Mouse (Mus musculus) adrenal gland, postnatal 4 days (tissue): Measurements from ENCODE around the gene Duxbl2. TPM values are rescaled to one million over a fixed set of nuclear protein-coding genes. Genes with fewer than 3 reads are reported as not detected.
"Not testable (repeated sequence)": the region's sequence is repeated elsewhere in the genome, so short reads cannot be mapped to it uniquely, and the experiment has no call there.

Source experiments
- DNase-seq, 2 experiments: peaks; one replicate each; pipeline ENCODE4 v3.0.0; 2021 to 2022; ENCODE audit warnings: low spot score in 2 of 2, mixed read lengths in 2 of 2
- long read RNA-seq, 2 experiments: library from polyadenylated mRNA; stranded (forward); transcript quantifications; one replicate each; pipeline ENCODE4 v2.0.0; 2021
- total RNA-seq, 2 experiments: library from RNA; stranded (reverse); gene quantifications; 2 replicates each; pipeline ENCODE4 v1.2.3; 2021

The Duxbl2 gene
- 1 to 10 TPM; 1.0 to 1.2 TPM for total RNA-seq
- long read RNA-seq, experiment 1, partial matches to known transcripts, result 0 of 3 reads
- long read RNA-seq, experiment 1, other reads (novel, unspliced or antisense), result 3 of 3 reads
- long read RNA-seq, experiment 2, partial matches to known transcripts, result 0 of 1 reads
- long read RNA-seq, experiment 2, other reads (novel, unspliced or antisense), result 1 of 1 reads

DNA sequence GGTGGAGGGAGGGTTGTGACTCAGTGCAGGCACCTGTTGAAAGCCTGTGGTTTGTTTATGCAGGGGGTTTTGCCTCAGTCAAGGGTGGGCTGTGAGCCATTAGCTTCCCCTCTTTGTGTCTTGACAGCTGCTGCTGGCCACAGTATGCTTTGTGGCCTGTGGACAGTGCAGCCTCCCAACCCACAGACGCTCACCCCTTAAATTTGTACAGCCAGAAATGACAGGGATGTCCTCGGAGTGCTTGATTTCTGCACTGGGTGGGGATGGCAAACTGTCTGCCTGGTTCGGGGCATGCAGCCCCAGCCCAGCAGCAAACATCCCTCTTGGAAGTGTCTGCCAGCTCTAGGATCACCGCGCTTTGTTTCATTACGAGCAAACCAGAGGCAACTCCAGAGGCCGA, at the start of gene Duxbl2:
Gene Duxbl2 (plus strand): TSS at position 200 of the 400 bp plus-strand sequence.
- not testable (repeated sequence) for DNase-seq

DNA sequence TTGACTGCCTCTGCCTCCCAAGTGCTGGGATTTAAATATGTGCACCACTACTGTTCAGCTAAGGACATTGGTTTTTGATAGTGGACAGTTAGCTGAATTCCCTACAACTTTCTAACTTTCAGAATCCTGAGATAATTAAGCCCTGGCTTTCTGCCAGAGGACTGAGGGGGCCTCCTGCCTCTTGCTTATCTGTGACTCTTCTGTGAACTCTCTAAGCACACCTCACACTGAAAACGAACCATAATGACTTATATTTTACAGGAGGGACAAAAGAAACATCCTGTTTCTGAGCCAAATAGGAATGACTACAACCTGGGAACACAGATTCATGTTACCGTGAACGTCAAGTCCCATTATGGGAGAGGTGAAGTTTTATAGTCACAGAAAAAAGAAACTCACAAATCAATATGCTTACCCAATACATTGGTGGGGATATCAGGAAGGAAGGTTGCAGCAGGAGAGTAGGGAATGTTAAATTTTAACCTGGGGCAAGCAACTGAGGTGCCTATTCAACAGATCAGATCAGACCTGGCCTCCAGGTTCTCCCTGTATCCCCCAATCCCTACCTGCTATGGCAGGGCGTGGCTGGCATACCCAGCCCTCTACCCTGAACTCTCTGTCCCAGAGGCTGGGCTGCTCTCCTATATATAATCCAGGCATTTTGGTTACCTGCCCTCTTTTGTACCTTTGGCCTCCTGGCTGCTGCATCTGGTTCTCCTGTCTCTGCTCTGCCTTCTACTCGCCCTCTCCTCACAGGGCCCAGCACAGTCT, 41.3 kb upstream of the Duxbl2 start:
- DNase-seq, result not testable (repeated sequence)

DNA sequence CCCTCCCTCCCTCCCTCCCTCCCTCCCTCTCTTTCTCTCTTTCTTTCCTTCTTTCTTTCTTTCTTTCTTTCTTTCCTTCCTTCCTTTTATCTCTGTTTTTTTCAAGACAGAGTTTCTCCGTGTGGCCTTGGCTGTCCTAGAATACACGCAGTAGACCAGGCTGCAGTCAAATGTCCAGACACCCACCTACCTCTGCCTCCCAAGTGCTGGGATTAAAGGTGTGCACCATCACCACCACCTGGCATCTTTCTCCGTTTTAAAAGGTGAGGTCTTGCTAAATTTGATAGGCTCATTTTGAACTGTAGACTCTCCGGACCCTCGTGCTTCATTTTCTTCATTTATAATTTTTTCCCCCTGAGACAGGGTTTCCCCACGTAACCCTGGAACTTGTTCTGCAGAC, 36.9 kb upstream of the Duxbl2 start, which contains the start of gene Cphx2:
Gene Cphx2 (plus strand): TSS at position 301 of the 400 bp plus-strand sequence.
- DNase-seq, result not testable (repeated sequence)

DNA sequence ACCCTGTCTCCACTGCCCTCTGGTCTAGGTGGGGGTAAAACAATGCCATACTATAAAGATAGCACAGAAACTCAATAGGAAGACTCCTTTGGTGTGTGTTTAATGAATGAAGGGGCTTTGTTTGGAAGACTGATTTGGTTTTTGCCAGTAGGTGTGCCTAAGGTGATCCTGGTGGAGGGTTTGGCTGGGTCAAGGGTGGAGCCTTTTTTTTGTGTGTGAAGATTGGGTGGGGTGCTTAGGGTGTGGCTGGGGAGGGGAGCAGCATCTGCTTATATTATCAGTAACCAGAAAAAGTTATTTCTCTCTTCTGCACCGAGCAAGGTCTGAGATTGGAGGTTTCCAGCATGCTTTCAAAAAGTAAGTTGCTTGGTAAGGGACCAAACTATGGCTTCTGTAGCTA, 36.2 kb upstream of the Duxbl2 start, which contains the start of gene Cphx3:
Gene Cphx3 (plus strand): TSS at position 301 of the 400 bp plus-strand sequence.
- DNase-seq, result not testable (repeated sequence)

DNA sequence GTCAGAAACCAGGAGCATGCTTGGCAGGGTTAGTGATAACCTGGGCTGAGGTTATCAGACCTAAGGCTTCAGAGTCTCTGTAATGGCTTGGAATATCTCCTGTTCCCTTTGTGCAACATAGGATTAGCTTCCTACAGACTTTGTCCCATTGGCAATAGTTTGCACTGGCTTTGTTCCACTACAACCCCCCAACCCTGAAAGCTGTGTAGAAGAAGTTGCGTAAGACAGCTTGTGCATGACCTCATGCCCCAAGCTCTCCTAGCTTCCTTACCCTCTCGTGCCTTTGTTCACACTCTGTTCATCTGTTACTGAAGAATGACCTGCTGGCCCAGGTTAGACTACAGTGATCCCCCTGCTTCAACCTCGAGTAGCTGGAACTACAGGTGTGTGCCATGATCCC, 20.5 kb upstream of the Duxbl2 start:
- DNase-seq, result not testable (repeated sequence)

DNA sequence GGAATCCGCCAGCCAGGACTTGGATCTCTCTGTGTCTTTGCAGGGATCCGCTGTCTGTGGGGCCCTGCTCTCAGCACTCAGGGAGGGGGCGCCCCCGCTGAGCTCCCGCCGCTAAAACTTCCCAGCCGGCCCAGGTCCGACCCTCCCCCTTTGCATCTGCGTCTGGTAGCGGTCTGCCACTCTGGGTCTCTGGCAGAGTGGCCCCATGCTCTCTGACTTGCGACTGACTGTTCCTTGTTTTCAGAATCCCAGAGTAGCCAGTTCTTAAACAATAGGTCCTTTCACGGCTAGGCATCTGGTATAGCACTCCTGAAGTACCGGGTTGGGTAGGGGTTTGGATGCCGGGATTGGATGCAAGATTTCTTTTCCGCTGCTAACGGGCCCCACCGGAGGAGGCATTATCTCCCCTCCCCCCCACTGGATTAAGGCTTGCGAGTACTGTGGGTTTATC, 426 bp downstream of the Duxbl2 start:
- DNase-seq, result not testable (repeated sequence)

DNA sequence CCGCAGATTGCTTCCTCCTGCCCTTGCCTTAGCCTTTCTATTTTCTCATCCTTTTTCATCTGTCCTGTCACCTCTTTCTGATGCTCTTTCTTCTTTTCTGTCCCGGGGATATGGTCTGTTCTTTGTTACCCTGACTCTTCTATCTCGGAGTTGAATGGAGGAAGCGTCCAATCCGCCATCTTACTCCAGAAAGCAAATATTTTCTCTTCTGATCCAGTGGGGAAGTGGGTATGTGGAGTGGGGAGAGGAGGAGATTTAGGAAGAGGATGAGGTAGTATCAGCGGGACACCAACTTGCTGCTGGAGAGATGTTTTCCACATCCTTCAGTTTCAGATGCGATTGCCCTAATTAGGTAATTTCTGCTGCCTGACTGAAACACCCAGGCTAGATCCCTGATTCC, 946 bp downstream of the Duxbl2 start:
- not testable (repeated sequence) for DNase-seq

DNA sequence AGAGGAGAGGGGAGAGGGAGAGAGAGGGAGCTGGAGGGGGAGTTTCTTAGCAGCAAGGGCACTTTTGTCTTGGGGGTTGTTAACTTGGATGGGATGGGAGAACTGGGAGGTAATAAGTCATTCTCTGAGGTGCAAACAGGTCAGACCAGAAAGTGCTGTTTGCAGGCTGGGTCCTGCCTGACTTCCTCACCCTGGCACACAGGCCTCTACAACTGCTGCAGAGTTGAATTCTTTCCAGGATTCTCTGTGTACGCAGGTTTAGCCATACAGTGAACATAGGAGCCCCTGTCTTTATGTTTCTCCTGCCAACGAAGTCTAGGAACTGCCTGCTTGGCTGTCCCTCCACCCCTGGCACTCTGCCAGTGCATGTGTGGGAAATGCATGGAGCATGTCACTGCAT, 28.9 kb downstream of the Duxbl2 start:
- DNase-seq, result not testable (repeated sequence)

DNA sequence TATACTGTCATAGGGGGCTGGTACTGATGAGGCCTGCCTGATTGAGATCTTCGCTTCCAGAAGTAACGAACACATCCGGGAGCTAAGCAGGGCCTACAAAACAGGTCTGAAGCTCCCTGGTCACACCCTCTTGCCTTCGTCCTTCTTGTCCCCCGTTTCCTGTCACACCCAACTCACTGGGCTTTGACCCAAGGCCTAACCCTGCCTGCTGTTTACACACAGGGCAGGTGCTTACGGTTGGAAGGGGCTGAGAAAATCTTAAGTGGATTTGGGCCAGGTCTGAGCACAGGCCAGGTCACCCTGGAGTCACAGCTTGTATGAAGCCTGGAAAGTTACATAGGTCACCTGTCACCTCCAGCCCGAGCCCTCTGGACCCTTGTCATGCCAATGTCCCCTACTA, 37.9 kb downstream of the Duxbl2 start:
- DNase-seq, result not testable (repeated sequence)

DNA sequence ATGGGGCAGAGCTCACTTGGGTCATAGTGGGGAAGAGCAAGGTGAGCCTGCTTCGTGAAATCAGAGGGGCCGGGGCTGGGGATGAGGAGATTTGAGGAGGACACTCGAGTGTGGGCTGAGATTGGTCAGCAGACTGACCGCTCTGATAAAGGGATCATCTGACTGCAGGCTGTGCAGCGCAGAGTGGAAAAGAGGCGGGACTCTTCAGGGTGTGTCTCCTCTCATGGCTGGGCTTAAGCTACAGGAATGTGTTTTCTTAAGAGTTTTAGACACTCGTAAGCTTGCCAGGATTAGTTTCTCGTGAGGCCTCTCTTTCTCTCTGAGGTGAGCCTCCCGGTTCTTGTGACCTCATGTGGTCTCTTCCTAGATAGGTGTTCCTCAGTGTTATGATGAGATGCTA, 43.0 kb downstream of the Duxbl2 start:
- not testable (repeated sequence) for DNase-seq

DNA sequence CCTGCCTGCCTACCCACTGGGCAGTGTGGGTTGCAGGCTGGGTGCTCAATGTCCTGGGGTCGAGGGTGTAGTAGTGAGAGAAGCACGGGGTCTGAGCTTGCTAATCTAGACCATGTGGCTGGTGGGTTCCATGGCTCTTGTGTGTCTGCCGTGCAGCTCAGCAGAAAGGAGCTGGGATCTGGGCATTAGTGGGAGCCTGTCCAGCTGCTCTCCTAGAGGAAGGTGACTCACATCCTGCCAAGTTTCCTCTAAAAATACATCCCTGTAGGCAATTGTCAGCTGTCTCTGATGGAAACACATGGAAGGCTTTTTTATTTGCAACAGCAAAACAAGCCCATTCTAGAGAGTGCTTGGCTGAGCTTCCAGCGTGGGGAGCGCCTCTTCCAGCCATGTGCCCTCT, 44.3 kb downstream of the Duxbl2 start:
- not testable (repeated sequence) for DNase-seq

DNA sequence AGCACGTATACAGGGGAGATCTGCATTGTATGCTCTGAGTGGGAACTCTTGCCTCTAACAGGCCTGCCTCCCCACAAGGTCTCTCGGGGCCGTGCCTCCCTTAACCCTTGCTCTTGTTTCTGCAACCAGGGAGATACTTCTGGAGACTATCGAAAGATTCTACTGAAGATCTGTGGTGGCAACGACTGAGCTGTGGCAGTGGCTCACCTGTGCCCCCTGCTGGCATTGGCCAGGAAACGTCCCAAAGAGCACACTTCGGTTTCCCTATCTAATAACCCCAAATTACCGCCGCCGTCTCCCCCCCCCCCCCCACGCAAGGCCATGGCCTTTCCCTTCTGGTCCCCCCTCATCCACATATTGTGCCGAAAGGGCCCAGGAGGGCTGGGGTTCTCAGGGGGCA, 47.1 kb downstream of the Duxbl2 start:
- DNase-seq, result not testable (repeated sequence)

DNA sequence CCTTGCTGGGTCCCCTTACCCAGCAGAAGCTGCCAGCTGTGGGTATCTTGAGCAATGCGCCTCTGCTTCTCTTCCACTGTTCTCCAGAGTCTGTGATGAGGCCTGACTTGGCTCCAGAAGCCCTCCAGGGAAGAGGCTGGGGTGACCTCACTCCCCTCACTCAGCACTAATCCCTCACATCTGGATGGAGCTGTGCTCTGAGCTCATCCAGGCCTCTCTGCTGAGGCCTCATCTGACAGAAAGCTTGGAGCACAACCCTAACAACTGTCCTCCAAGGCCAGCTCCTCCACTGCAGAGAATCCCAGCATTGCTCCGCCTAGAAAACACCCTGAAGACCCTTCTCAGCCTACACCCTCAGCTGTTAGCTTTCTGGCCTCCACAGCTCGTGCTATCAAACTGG, 55.8 kb downstream of the Duxbl2 start:
- not testable (repeated sequence) for DNase-seq

DNA sequence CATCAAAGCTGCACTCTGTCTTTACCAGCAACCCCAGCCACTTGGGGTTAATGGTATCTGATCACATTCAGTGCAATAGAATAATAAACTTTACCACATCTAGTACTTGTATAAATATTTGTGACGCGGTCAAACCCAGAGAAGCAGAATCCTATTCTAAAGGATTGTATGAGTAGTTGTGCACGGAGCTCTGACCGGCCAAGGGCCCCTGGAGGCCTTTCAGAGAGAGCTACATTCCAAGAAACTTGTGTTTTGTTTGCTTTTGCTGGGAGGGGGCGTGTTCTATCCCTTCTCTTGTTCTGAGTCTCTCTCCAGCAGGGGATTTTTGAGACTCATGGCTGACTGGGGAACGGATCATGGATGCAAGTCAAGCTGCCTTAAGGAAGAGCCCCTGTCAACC, 56.9 kb downstream of the Duxbl2 start:
- not testable (repeated sequence) for DNase-seq

Other genes with a start within 250 kb of the Duxbl2 start
- 1 to 10 TPM; 1.7 to 2.4 TPM for gene Plac9a, start 215.2 kb upstream of the Duxbl2 start, total RNA-seq
- gene Tmem254a, start 190.7 kb upstream of the Duxbl2 start, total RNA-seq, result 1 to 10 TPM; 6.2 to 7.2 TPM
- not detected for gene Cphx1, start 180.0 kb upstream of the Duxbl2 start, total RNA-seq
- gene Duxbl1, start 139.8 kb upstream of the Duxbl2 start, total RNA-seq, result 1 to 10 TPM; 2.5 to 2.8 TPM
- gene Gm9780, start 75.6 kb upstream of the Duxbl2 start, total RNA-seq, result 10 to 100 TPM; 11.6 to 22.2 TPM
- 10 to 100 TPM; 22.2 to 45.4 TPM for gene Tmem254c, start 51.0 kb upstream of the Duxbl2 start, total RNA-seq
- gene Cphx2, start 36.8 kb upstream of the Duxbl2 start, total RNA-seq, result not detected
- gene Cphx3, start 36.1 kb upstream of the Duxbl2 start, total RNA-seq, result not detected
- gene Plac9b, start 64.1 kb downstream of the Duxbl2 start, total RNA-seq, result 10 to 100 TPM; 49.1 to 62.8 TPM
- 10 to 100 TPM; 17.3 to 18.2 TPM for gene Tmem254b, start 88.7 kb downstream of the Duxbl2 start, total RNA-seq
- 1 to 10 TPM; 4.7 to 6.4 TPM for gene Duxbl3, start 139.6 kb downstream of the Duxbl2 start, total RNA-seq